Mouse (Mus musculus) testis, adult 2 months (tissue): ENCODE results near the gene Spata21. TPM values are rescaled to one million over a fixed set of nuclear protein-coding genes. Genes with fewer than 3 reads are reported as not detected.
"Not testable (repeated sequence)": the region's sequence is repeated elsewhere in the genome, so short reads cannot be mapped to it uniquely, and the experiment has no call there.

Source experiments
- H3K27ac ChIP-seq: fragments of 200-500 bp; 2 replicates; pipeline ENCODE4 v1.5.1; 2012; ENCODE audit warnings: low read depth, low read length; ENCODE audit not compliant: control insufficient read depth, insufficient read depth
- H3K27me3 ChIP-seq: fragments of 200-500 bp; 2 replicates; pipeline ENCODE4 v1.6.1; 2012; ENCODE audit warnings: mild to moderate bottlenecking, low read length, moderate library complexity; ENCODE audit not compliant: control insufficient read depth, insufficient read depth
- H3K36me3 ChIP-seq: fragments of 200-500 bp; 2 replicates; pipeline ENCODE4 v1.6.1; 2012; ENCODE audit warnings: mild to moderate bottlenecking, low read length; ENCODE audit not compliant: control insufficient read depth, insufficient read depth
- H3K4me1 ChIP-seq: fragments of 200-500 bp; 2 replicates; pipeline ENCODE4 v1.6.1; 2012; ENCODE audit warnings: low read length; ENCODE audit not compliant: control insufficient read depth, insufficient read depth
- H3K4me3 ChIP-seq: fragments of 200-500 bp; 2 replicates; pipeline ENCODE4 v1.5.1; 2012; ENCODE audit warnings: low read depth, mild to moderate bottlenecking, low read length, moderate library complexity, mixed read lengths; ENCODE audit not compliant: control insufficient read depth
- CTCF ChIP-seq: fragments of 200-500 bp; IDR thresholded peaks from 2 replicates; pipeline ENCODE4 v1.5.1; 2012; ENCODE audit warnings: low read depth, mild to moderate bottlenecking, inconsistent platforms, low read length, moderate library complexity; ENCODE audit not compliant: control insufficient read depth, insufficient read depth, insufficient replicate concordance
- POLR2A ChIP-seq: fragments of 200-500 bp; IDR thresholded peaks from 2 replicates; pipeline ENCODE4 v1.6.1; 2012; ENCODE audit warnings: low read depth, mild to moderate bottlenecking, inconsistent platforms, low read length, moderate library complexity; ENCODE audit not compliant: control insufficient read depth
- polyA plus RNA-seq: library from polyadenylated mRNA; depleted of rRNA; stranded (reverse); fragments of >200 nt; gene quantifications from 2 replicates; pipeline ENCODE4 v1.2.3, GENCODE M21; 2012

Gene Spata21
- polyA plus RNA-seq, 1 experiment, result 518 TPM

DNA sequence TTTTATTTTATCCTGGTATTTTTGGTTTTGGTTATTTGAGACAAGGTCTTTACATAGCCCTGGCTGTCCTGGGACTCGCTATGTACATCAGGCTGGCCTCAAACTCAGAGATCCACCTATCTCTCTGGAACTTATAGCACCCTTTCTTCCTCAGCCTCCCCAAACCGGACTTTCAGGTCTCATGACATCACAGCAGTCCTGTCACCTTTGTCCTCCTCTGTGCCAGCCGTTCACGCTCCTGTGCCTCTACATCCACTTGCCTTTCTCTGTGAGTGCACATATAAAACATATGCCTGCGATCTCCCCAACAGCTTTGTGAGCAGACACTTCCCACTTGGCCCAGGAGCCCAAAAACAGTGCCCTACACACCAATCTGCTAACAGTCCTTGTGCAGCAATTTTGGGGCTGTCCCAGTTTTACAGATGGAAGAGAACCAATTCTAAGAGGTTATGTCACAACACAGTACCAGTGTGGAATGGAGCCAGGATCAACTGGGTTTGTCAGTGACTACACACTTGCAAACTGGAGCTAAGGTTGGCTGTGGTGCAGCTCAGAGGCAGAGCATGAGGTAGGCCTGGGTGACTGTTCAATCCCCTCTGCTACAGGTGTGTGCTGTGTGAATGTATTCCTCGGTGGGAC, 42.7 kb downstream of the Spata21 start:
- no peak overlapping the region for H3K27ac ChIP-seq
- TF ChIP-seq CTCF, result no peak
- TF ChIP-seq POLR2A, result no peak
- no peaks in the 10 kb centered on the region for H3K4me1 ChIP-seq

DNA sequence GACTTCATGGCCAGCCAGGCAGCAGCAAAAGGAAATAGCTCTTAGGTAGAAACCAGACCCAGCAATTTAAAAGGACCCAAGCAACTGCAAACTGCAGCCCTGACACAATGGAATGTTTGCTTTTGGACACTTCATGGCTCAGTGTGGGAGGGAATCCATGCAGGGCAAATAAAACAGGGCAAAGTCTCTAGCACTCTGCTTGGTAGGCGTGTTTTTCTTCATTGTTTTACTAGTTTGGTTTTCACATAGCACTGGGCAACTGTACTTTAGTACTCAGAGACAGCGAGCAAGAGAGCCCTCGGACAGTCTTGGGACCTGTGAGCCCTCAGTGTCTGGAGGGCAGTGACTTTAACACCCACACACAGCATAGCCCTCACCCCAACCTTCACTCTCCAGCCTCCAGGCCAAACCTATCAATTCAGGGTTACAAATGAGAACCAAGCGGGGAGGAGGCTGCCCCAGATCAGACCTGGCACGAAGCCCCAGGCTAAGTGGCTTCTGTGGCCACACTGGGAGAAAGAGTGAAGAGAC, 43.5 kb downstream of the Spata21 start:
- H3K4me3 ChIP-seq, result no peak overlapping the region
- H3K4me1 ChIP-seq, result no peaks in the 10 kb centered on the region
- H3K27me3 ChIP-seq, result no peaks in the 10 kb centered on the region
- TF ChIP-seq POLR2A (no peak), CTCF (no peak)
- no peak overlapping the region for H3K27ac ChIP-seq
- no peaks in the 10 kb centered on the region; the same call in 1 of the 2 replicates for H3K36me3 ChIP-seq

More for the DNA sequence above, 42.7 kb downstream of the Spata21 start:
- Histone ChIP-seq H3K36me3 (no peaks in the 10 kb centered on the region; the same call in 1 of the 2 replicates), H3K27me3 (no peaks in the 10 kb centered on the region), H3K4me3 (no peak overlapping the region)

DNA sequence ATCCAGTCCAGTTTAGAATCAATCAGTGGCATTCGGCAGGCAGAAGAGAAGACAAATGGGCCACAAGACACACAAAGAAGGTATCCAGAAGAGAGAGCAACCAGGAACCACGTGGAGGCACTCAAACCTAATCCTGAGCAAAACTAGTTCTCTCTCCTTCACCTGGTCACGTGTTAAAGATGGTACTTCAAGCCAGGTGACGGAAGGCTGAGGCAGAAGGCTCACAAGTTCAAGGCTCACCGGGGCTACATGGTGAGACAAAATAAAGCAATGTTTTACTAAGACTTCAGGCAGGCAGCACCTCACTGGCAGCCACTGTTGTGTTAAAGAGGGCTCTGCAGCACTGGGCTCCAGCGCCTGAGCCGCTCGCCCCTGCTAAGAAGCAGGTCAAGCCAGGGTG, 44.1 kb downstream of the Spata21 start:
- H3K4me3 ChIP-seq, result no peak overlapping the region
- TF ChIP-seq CTCF (no peak), POLR2A (no peak)
- no peaks in the 10 kb centered on the region for H3K27me3 ChIP-seq
- no peak overlapping the region for H3K27ac ChIP-seq
- H3K36me3 ChIP-seq, result no peaks in the 10 kb centered on the region; the same call in 1 of the 2 replicates
- H3K4me1 ChIP-seq, result no peaks in the 10 kb centered on the region; the same call in 1 of the 2 replicates

DNA sequence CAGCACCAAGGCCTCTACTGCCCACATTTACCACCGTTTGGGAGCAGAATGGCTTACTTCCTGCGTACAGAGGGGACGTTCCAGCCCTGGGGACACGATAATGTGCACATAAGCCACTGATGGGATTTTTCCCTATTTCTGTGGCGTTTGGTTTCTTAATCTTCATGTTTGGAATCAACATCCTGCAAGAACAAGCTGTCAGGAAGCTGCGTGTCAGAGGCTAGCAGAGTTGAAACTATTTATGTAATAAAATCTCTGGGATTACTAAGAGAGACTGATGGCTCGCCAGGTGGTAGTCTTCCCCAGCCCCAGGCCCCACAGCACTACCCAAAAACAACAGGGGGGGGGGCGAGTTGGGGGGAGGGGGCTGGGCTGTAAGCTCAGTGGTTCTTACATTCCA, 45.1 kb downstream of the Spata21 start:
- H3K4me1 ChIP-seq, result peaks cover 2% of the 10 kb centered on the region; the same call in 1 of the 2 replicates
- no peak overlapping the region for H3K27ac ChIP-seq
- no peak overlapping the region for H3K4me3 ChIP-seq
- no peaks in the 10 kb centered on the region for H3K36me3 ChIP-seq
- H3K27me3 ChIP-seq, result no peaks in the 10 kb centered on the region
- TF ChIP-seq POLR2A (no peak), CTCF (no peak)

DNA sequence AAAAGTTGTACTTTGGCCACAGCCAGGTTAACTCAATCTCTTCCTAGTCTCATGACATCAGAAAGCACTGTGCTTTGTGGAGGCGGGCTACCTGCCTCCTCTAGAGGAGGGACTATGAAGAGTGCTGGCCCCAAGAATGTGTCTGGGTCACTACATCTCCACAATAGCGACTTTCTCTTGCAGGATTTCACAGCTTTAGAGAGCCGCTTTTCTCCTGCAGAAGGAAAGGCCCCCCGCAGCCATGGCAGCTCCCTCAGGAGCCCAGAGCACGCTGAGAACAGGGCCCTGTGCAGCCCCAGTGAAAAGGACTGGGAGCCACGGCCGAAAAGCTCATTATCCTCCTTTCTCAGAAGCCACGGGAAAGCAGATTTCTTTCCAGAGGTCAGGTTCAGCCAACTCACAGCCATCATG, 45.9 kb downstream of the Spata21 start:
- Histone ChIP-seq H3K4me1 (peaks cover 4% of the 10 kb centered on the region; the same call in 1 of the 2 replicates), H3K27ac (no peak overlapping the region), H3K4me3 (no peak overlapping the region), H3K27me3 (no peaks in the 10 kb centered on the region), H3K36me3 (no peaks in the 10 kb centered on the region)
- no peak for TF ChIP-seq CTCF

DNA sequence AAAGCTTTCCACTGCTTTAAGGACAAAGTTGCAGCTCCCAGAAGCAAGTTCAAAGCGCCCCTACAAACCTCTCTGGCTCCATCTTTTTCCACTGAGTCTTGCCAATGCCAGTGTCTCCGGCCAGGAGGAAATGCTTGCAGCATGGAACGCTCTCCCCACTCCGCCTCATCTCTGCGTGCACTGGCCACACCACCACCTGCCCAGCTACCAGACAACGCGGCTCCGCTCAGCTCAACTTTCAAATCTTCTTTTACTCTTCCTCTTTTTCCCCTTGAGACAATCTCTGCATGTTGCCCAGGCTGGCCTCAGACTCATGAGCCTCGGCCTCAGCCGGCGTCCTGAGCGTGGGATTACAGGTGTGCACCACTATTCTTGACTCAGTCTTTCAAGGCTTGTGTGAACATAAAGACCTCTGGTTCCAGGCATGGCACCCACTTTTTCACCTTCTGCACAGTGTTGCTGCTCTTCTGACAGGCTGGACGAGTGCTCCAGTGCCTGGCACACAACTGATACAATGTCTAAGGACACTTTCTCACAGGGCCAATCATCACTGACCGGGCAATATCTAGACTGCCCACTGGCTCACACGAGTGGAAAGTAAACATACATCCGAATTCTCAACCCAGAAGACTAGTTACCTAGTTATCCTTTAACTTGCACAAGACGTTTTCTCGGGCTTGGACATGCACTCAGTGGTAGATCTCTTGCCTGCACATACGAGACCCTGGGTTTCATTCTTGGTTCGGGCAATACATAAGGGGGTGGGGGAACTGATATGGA, 46.8 kb downstream of the Spata21 start:
- no peak overlapping the region for H3K27ac ChIP-seq
- no peaks in the 10 kb centered on the region for H3K27me3 ChIP-seq
- TF ChIP-seq CTCF (no peak), POLR2A (no peak)
- H3K36me3 ChIP-seq, result no peaks in the 10 kb centered on the region
- H3K4me1 ChIP-seq, result peaks cover 4% of the 10 kb centered on the region; the same call in 1 of the 2 replicates
- no peak overlapping the region for H3K4me3 ChIP-seq

DNA sequence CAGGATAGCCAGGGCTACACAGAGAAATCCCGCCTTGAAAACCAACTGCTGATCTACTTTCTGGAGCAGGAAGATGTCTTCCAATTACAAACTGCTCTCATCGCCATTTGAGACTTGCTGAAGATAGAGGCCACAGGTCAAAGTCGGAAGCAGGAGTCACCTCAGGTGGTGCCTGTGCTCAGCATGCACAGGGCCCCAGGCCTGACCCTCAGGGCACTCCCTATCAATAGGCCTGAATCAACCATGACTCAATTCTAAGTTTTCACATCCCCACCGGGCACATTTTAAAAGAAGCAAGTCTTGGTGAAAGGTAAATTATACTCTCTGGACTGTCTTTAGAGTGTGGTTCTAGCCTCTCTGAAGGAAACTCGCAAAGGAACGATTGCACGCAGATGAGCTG, 48.0 kb downstream of the Spata21 start:
- Histone ChIP-seq H3K27ac (no peak overlapping the region), H3K27me3 (no peaks in the 10 kb centered on the region), H3K4me3 (no peak overlapping the region), H3K4me1 (peaks cover 4% of the 10 kb centered on the region; the same call in 1 of the 2 replicates), H3K36me3 (no peaks in the 10 kb centered on the region)
- no peak for TF ChIP-seq POLR2A
- TF ChIP-seq CTCF, result no peak

DNA sequence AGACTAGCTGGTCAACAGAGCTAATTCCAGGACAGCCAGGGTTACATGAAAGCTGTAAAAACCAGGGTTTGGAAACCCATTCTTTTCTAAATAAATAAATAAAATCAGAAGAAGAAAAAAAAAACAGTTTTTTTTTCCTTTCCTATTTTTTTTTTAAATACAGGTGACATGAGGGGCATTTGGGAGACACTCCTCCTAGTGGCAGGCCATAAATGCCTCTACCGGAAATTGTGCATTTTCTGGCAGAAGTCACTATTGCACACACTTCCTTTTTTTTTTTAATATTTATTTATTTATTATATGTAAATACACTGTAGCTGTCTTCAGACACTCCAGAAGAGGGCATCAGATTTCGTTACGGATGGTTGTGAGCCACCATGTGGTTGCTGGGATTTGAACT, 49.6 kb downstream of the Spata21 start:
- not testable (repeated sequence) for H3K36me3 ChIP-seq, H3K4me3 ChIP-seq, H3K4me1 ChIP-seq, H3K27ac ChIP-seq, H3K27me3 ChIP-seq
